Mouse (Mus musculus): ENCODE measurements around the gene Frem1.

DNA sequence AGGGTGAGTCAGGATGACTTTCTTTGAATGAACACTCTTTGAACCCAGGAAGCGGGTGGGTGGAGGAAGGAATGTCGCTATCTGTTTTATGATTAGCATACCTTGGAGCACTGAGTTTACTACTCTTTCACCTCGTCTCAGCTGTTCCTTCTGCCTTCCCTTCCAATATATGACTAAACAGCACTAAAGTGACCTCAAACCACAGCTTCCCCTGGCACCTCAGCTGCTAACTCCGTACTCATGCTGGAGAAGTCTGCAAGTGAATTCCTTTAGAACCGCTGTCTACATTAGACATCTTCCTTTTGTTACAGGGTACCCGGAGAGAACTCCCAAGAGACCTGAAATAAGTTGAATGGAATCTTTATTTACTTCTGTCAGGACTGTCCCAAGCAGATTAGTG, 181.2 kb downstream of the Frem1 start:
- no peak for TF ChIP-seq CTCF (IDR thresholded peaks at IDR 0.05; ENCODE audit: low read depth)
- no peak for TF ChIP-seq EP300 (IDR thresholded peaks at IDR 0.05; ENCODE audit: low read depth)

Measured in liver, postnatal 0 days (tissue).